Mouse (Mus musculus) inflammation-experienced regulatory T-cells, adult 16 weeks (primary cell): Measurements from ENCODE around the gene Mycn. TPM values are rescaled to one million over a fixed set of nuclear protein-coding genes. Genes with fewer than 3 reads are reported as not detected.

Source experiments
- polyA plus RNA-seq: library from polyadenylated mRNA; unstranded; fragments of 100-300 nt; shearing (Covaris generic); gene quantifications from one replicate; pipeline ENCODE4 v1.2.1, GENCODE M21; 2017

The Mycn gene
- not detected for polyA plus RNA-seq

GRCm38 (mm10) chr12:12941661-12942363, at the start of gene Mycn:
TSS of gene Mycn (minus strand) at chr12:12941914.

